Mouse (Mus musculus): ENCODE results near the gene Cfap73.

Cfap73 gene

DNA sequence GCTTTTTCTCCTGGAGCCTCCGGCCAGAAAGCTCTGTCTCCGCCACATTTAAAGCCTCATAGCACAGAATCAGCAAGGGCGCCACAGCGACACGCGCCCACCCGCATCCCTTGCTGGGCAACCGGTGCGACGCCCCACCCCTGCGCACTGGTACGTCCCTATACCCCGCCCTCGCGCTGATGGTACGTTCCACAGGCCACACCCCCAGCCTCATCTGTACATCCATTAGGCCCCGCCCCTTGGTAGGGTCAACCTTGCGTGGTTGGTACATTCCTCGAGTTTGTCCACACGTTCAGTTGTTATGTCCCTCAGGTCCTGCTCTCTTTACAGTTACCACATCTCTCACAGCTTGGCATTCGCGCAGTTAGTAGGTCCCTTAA, 21.6 kb downstream of the Cfap73 start, which contains the start of the genes Rita1 and Ddx54:
TSS of gene Rita1 (minus strand) at position 148 of the 380 bp plus-strand sequence.
TSS of gene Ddx54 (plus strand) at position 298 of the 380 bp plus-strand sequence.
- DNase-seq = peak; percentile 98 to 99

GRCm38 (mm10) chr5:120611416-120611815, 22.6 kb downstream of the Cfap73 start:
- peak in 1 of 2 experiments; percentile 48 for DNase-seq

DNA sequence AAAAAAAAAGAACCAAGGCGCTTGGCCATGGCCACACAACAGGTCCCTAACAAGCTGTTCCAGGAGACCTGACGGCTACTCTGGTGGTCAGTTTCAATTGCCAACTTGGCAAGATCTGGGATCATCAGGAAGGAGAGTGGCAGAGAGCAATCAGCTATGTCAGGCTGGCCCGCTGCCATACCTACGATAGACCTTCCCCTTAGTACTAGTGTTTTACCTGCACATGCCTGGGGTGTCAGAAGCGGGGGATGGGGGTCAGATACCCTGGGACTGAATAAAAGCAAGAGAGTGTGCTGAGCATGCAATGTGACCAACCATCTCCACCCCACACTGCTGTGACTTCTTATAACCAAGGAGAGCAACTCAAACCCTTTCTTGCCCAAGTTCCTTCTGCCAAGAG, 23.1 kb downstream of the Cfap73 start:
- peak in 1 of 2 experiments; percentile 51 for DNase-seq

GRCm38 (mm10) chr5:120609246-120609775, 24.7 kb downstream of the Cfap73 start:
- no peak for DNase-seq

- DNase-seq = no peak
Measured at GRCm38 (mm10) chr5:120607335-120607734, 26.7 kb downstream of the Cfap73 start.

- no peak for DNase-seq
Measured at GRCm38 (mm10) chr5:120606590-120607200, 27.3 kb downstream of the Cfap73 start.

- DNase-seq = peak; percentile 95 to 96
Measured at GRCm38 (mm10) chr5:120605688-120606087, 28.3 kb downstream of the Cfap73 start.

DNA sequence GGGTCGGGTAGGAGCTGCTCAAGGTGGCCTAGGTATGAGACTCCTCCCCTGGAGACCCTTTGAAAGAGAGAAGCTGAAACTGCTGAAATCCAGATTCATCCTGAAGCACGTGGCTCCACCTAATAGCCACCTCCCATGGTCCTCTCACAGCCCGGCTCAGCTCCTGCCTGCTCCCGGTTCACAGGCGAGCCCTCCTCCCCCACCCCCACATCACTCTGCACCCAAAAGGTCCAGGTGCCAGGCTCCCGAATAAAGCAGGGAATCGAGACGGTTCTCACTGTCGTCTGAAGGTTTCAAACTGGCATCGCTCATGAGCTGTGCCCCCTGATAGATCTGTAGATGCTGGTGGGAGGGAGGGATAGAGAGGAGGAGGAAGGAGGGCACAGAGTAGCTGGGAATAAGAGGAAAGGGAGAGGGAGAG, 28.8 kb downstream of the Cfap73 start:
- peak; percentile 43 to 62 for DNase-seq

DNA sequence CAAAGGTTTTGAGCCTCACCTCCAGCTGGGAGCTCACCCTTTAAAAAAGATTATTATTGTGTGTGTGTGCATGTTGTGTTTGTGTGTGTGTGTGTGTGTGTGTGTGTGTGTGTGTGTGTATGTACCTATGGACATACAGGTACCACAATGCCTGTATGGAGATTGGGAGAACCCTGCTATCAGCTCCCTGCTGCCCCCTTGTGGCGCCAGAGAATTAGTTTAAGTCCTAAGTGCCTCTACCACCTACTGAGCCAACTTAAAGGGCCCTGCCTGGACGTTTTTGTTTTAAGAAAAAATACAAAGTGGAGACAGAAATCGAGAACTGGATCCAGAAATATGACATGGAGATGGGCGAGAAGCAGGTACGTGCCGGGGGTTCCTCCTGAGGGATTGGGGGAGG, 29.2 kb downstream of the Cfap73 start:
- peak; percentile 92 to 97 for DNase-seq

GRCm38 (mm10) chr5:120603515-120603914, 30.5 kb downstream of the Cfap73 start:
- no peak for DNase-seq

DNA sequence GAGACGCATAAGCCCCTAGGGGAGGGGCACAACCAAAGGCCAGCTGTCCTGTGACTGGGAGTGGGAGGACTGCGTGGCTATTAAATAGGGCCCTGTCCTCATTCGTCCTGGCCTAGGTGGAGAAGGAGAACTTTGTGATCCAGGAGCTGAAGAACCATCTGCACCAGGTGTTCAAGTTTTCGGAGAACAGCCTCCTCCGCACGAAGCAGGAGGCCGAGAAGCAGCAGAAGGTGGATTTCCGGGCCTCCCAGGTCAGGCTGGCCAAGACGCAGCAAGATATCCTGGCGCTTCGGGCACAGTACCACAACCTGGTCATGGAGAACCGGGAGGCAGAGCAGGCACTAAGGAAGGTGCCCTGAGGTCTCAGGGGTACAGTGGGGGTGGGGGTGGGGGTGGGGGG, 31.8 kb downstream of the Cfap73 start:
- DNase-seq = peak; percentile 69 to 75

DNA sequence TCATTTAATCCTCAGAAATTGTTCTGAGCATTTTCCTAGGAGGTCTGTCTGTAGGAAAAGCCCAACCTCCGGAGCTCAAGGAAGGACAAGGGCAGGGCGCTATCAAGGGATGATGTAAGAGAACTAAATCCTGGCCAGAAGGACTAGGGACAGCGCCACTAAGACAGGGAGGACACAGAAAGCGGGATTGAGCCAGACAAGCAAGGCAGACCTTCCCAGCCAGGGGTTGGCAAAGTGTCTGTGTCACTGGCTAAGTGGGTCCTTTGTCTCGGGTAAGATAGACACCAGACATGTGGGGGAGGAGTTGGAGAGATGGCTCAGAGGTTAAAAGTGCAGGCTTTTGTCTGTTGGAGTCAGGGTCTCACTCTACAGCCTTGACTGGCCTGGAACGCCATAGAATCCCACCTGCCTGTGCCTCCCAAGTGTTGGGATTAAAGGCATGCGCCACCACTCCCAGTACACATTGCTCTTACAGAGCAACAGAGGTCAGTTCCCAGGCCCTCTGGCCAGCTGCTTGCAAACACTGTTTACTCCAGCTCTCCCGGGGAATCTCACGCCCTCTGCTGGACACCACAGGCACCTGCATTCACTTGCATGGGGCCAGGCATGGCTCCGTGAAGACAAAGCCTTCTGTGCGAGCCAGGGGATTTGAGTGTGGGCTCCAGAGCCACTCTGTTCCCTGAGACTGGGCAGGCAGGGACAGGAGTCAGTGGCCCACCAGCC, 32.9 kb downstream of the Cfap73 start:
- DNase-seq = no peak

DNA sequence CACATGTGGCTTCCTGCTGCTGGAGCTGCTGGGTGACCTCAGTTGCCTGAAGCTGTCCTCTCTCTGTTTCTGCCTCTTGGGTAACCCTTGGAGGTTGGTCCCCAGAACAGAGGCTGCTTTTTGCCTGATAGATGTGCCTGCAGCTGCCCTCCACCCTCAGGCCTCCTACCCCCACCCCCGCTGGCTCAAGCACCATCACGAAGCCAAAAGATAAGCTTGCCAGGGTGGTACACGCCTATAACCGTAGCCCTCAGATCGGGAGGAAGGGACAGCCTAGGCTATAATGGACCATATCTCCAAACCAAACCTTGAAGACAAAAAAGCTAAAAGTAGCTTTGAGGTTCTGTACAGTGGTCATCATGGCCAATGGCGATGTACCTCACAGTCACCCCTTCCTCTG, 34.4 kb downstream of the Cfap73 start:
- DNase-seq = no peak

GRCm38 (mm10) chr5:120594485-120594884, 39.5 kb downstream of the Cfap73 start:
- no peak for DNase-seq

- DNase-seq = peak; percentile 32 to 54
Measured at GRCm38 (mm10) chr5:120592141-120592540, 41.9 kb downstream of the Cfap73 start.

GRCm38 (mm10) chr5:120590356-120591010, 43.6 kb downstream of the Cfap73 start:
- DNase-seq = peak; percentile 28 to 47

- DNase-seq = peak; percentile 98 to 99
Measured at GRCm38 (mm10) chr5:120588569-120589094, 45.4 kb downstream of the Cfap73 start, which contains the start of the genes Tpcn1 and Iqcd. TSS of gene Tpcn1 (minus strand) at chr5:120588673. TSS of gene Iqcd (plus strand) at chr5:120589016.

DNA sequence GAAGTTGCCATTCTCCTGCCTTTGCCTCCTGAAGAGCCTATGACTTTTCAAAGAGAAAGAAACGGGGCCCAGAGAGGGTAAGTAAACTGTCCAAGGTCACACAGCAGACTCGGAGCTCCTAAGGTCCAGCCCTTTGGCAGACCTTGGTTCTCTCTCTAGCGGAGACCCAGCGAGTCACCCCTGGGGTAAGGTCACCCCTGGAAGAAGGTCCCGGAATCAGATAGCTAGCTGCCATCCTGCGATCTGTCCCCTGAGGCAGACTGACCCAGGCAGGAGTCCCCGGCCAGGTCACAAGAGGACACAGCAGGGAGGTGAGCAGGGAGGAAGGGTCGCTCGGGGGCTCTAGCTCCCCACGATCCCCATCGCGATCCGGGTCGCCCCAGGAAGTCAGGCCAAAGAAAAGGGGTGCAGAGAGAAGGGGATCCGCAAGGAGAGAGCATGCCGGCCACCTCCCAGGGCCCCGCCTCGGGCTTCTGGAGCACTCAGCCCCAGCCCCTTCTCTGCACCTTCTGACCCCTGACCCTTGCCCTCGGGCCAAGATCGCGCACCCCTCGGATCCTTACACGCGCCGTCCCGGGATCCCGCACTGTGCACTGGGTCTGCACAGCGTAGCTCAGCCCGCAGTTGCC, 46.0 kb downstream of the Cfap73 start:
- no peak for DNase-seq

- DNase-seq = peak; percentile 23
Measured at GRCm38 (mm10) chr5:120587616-120587926, 46.5 kb downstream of the Cfap73 start.

GRCm38 (mm10) chr5:120586741-120587615, 47.1 kb downstream of the Cfap73 start:
- DNase-seq = peak; percentile 27 to 35

- peak in 1 of 2 experiments; percentile 22 for DNase-seq
Measured at GRCm38 (mm10) chr5:120584968-120585367, 49.1 kb downstream of the Cfap73 start.

DNA sequence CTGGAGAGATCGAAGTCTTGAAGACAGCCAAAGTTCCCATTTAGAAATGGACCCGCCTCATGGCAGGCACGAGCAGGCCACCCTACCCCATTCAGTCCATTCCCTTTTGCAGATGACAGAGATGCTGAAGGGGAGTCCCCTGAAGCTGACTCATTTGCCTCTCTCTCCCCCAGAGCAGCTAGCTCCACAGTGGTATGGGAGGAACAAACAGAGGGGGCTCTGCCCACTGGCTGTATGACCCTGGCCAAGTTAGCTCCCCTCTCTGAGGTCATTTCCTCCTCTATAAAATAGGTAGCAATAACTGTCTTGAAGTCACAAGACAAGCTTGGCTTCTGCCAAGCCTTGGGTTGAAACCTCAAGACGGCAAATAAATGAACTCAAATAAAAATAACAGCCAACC, 50.5 kb downstream of the Cfap73 start:
- no peak for DNase-seq

All from cerebellum, adult 18-20 months (tissue).